Mouse (Mus musculus): ENCODE results near the gene Osbpl7.

DNA sequence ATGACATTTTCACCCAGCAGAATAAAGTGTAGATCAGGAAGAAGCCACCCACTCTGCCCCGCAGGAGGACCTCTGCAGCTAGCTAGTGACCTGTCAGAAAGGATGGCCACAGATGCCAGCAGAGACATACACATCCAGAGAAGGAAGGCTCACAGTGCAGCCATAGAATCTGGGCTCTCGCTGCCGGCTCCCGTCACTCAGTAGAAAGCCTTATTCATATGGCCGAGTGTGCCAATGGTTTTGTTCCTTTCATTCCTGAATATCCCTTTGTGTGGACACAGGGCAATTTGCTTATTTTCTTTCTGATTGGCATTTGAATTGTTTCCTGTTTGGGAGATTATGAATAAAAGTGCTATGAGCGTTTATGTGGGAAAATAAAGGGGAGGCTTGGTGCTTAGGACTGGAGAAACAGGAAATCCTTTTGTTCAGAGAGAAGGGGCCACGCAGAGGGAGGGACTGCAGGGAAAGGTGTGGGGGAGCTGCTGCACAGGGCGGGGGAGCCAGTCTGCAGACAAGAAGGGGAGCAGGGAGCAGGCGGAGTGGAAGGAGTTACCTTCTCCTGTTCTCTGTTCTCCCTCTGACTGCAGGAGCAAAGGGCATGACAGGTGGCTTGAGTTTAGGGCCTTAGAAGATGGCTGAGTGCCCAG lies 13.0 kb downstream of the Osbpl7 start:
- TF ChIP-seq CTCF (IDR thresholded peaks at IDR 0.05; ENCODE audit: borderline replicate concordance, insufficient read depth, low read depth, low read length) (no peak), POLR2A (IDR thresholded peaks at IDR 0.05; ENCODE audit: borderline replicate concordance, insufficient read depth, low read length) (no peak)
